Mouse (Mus musculus): ENCODE data around the gene Ccdc18.

- TF ChIP-seq POLR2A (IDR thresholded peaks at IDR 0.05; ENCODE audit: insufficient read depth, low read depth, low read length), result no peak
- TF ChIP-seq CTCF (IDR thresholded peaks at IDR 0.05), result no peak
Measured at GRCm38 (mm10) chr5:108255259-108255658, 122.6 kb downstream of the Ccdc18 start.

Data from heart, adult 2 months (tissue).